Mouse (Mus musculus): ENCODE measurements at regions not wholly inside any gene's neighbourhood (a gene's known extent, or its start where the extent isn't known, plus 50 kb on each side); places are given as distances from the start of the nearest gene placed in this dataset.
A peak's percentile ranks its signal among the peaks of the same experiment; 100 is the strongest.

DNA sequence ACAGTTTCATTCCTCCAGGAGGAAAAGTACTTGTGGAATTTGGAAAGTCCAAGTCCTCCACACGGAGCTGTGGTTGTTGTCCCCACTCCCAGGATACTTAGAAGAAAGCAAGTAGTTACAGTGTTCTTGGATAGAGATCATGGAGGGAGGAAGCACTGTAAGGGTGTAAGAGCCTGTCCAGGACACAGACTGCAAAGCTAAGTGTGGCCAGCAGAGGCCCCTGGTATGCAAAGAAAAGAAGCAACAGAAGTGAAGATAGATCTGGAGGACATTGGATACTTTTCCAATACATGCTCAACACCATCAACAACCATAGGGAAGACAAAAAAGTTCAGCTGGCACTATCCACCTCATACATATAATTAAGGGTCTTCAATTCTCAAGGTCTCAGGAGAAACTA, 197.4 kb downstream of the Meis1 start:
- DNase-seq = peak; percentile 55

- DNase-seq = no peak
Measured at GRCm38 (mm10) chr11:18814110-18814509, 204.7 kb downstream of the Meis1 start.

DNA sequence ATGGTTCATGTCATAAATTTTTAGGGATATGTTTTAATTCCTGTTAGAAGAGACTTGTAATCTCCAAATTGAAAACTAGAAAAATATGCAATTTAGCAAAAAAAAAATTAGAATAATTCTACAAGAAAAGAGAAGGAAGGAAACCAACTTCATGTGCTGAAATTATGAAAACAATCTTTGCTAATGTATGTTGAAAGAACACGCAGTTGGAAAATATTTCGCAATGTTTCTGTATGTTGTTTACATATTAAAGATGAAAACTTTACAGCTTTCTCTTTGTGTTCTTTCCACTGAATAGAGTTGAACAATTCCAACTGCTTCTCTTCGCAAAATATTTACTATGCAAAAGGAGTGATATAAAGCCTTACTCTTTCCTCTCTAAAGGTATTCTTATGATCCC, 251.3 kb downstream of the Meis1 start:
- DNase-seq = no peak

DNA sequence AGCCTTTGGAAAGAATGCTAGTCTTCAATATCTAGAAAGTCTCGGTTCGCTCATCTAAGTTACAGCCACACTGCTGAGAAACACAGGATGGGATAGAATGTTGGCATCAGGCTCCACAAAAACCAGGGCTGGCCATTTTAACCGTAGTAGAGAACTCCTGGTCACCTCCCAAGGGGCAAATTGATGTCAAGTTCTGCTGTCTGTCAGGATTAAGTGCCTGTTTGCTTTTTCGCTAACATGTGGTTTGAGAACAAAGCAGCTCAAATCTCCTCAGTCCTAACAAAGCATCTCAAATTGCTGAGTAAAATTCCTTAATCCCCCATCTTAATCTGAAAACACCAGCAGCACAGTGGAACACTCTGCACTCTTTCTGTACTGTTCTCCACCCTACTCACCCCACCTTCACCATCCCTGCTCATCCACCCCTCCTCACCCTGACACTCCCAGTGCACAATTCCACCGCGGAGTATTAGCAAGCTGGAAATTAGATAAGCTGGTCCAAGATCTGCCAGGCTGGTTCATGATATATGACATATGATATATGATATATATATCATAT, 252.2 kb downstream of the Meis1 start:
- no peak for DNase-seq

- no peak for DNase-seq
Measured at GRCm38 (mm10) chr11:18758591-18759074, 260.2 kb downstream of the Meis1 start.

DNA sequence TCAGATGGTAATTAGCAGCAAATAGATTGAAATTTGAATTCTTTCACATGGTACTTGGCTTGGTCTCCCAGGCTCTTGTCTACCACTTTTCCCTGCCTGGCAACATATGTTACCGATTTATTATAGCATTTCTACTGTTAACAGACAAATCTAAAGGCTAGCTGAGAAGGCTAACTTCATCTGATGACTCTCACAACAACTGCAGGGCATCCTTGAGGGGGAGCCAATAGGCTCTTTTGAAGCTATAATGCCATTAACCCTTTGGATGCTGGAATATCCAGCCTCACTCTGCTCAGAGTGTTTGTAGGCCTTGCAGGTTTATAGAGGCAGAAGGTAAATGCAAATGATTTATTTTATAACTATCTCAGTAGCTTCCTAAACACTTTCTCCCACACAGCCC, 262.2 kb downstream of the Meis1 start:
- no peak for DNase-seq

- DNase-seq = peak; percentile 58
Measured at GRCm38 (mm10) chr11:18754732-18755525, 263.9 kb downstream of the Meis1 start.

DNA sequence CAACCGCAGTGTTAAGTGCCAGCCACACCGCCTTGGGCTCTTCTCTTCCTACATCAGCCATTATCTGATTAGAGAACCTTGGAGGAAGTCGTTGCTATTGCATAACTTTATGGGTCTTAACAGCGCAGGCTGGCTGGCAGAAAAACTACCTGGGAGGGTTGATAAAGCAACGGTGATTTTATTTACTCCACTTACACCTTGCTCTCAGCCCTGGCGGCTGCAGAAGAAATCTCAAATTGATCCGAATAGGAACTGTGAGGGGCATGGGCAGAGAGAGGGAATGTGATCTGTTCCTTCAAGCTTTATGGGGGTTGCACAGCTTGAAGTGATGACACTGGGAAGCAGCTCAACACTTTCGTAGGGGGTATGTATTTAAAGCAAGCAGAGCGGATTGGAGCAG, 264.9 kb downstream of the Meis1 start:
- peak; percentile 64 for DNase-seq

- DNase-seq = peak; percentile 35
Measured at GRCm38 (mm10) chr11:18753246-18753645, 265.5 kb downstream of the Meis1 start.

- peak; percentile 62 for DNase-seq
Measured at GRCm38 (mm10) chr11:18752512-18752911, 266.3 kb downstream of the Meis1 start.

DNA sequence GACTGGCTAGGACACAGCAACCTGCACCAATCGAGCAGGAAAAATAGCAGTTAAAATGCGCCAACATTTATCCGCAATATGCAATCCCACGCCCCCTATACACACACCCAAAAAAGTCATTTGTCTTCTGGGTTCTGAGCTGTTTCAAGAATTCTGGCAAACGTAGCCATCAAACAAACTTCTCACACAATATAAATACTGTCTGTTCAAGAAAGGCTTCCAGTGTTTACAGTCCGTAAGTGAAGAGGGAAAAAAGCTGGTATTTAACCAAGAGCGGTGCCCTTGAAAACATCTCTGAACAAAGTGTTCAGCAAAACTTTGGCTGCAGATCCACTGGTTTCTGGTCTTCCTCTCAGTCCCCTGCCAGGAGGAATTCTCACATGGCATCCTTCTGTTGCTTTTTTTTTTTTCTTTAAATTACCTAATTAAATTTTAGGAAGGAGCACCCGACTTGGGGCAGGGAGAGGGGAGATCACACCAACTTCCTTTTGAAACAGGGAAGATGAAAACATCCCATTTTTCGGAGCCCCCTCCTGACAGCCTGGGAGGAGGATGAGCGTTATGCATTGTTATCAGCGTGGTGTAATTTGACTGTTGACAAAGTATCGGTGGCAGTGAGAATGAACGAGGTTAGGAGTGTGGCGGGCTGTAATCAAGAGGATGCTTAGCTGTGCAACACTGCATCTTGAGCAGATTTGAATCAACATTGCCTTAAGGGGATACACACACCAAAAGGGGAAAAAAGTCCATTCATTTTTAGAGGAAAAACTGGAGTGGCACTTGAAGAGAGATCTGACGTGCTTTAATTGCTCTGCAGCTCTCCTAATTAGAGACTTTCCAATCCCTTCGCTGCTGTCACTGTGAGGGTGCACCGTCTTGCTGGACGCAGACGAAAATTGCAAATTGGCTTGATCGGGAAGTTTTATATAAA, 267.6 kb downstream of the Meis1 start:
- DNase-seq = peak; percentile 65

DNA sequence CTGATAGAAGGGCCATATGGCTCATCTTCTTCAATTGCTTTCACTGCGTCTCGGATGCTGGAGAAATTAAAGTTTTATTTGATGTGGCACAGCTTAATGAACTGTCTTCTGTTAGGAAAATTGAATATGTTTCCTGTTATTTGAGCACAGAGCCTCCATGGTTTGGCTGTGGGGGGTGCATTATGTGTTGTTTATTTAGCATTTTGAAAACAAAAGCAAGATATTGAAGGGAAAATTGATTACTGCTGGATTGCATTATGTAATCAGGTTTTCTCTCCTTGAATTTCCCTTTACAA, 268.8 kb downstream of the Meis1 start:
- peak; percentile 33 for DNase-seq

- peak; percentile 36 for DNase-seq
Measured at GRCm38 (mm10) chr11:18749265-18750079, 269.3 kb downstream of the Meis1 start.

DNA sequence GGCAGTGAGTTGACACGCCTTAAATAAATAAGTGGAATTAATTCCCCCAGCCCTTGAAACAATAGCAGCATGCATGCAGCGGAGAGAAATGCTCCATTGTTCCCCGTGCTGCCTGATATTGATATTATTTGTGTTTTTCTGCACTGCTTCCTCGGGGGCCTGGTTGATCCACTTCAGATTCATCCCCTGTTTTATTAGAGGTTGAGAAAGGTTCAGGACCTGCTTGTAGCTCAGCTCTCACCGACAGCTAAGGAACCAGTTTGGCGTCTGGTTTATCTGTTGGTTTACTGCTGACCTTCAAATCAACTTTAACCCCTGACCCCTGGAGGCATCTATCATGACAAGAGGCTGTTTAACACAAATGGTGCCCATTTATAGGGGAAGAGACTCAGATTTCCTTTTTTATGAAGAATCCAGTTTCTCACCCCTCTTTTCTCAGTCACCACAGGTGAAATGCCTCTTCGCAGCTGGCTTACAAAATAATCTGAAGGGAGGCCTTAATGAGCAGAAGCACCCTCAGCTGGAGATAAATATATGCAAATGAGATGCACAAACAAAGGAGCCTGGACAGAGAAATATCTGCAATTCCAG, 270.8 kb downstream of the Meis1 start:
- DNase-seq = no peak

DNA sequence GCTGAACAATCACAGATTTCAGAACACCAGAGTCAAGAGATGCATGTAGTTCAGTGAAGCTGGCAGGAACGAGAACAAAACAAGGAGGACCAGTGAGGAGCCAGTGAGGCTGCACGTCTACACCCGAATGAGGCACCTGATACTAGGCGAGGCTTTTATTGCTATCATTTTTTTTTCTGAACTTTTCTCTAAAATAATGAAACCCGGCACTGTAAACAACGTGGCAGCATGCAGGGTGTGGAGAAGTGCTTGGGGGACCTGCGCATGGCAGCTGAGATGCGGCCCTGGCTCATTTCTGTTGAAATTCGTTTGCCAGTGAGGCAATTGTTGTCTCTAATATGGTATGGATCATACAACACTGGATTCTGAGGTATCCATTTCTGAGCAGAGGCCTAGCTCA, 271.4 kb downstream of the Meis1 start:
- DNase-seq = no peak

GRCm38 (mm10) chr11:18746486-18746885, 272.3 kb downstream of the Meis1 start:
- no peak for DNase-seq

DNA sequence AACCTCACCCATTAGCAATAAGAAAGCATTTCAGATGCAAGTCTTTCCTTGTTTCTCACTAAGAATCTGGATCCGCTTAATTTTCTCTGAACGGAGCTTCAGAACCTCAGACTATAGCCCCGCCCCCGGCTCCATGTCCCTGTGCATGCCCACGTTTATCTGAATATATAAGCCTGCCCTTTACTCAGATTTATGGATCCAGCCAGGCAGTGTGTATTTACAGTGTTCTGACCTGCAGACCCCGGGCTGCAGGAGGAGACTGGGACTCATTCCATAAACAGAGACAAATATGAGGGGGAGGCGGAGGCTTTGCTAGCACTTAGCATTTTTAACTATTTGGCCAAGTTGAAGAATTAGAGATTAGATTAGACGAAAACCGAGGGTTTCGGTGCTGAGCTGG, 272.9 kb downstream of the Meis1 start:
- DNase-seq = no peak

GRCm38 (mm10) chr11:18734904-18735664, 283.7 kb downstream of the Meis1 start:
- DNase-seq = no peak

DNA sequence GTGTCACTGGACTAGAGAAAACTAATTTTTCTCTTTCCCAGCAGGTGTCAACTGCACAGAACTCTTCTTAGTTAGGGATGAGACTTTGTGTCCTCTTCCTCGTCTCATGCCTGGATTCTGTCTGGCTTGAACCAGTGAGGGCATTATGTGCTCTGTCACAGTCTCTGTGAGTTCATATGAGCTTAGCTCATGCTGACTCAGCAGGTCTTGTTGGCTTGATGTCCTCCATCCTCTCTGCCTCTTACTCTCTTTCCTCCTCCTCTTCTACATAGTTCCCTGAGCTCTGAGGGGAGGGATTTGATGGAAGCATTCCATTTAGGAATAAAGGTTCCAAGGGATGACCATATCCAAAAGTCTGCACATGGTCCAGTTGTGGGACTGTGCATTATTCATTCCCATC, 284.7 kb downstream of the Meis1 start:
- DNase-seq = no peak

- DNase-seq = no peak
Measured at GRCm38 (mm10) chr11:18729742-18730141, 289.0 kb downstream of the Meis1 start.

DNA sequence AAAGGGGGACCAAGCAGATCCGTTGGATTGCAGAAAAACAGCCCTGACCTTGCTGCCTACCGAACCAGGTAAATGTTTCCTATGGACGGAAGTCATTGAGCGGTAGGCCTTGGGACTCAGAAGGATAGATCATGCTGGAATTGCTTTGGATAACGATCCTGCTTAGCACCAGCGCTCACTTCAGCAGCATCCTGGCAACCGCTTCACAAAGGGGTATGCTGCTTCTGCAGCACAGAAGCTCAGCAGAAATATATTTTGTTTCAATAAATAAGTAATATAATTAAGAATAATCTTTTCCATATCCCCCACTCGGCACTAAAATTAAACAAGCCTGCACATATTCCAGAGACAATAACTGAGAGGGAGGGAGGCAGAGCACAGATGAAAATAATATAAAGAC, 296.0 kb downstream of the Meis1 start:
- no peak for DNase-seq

DNA sequence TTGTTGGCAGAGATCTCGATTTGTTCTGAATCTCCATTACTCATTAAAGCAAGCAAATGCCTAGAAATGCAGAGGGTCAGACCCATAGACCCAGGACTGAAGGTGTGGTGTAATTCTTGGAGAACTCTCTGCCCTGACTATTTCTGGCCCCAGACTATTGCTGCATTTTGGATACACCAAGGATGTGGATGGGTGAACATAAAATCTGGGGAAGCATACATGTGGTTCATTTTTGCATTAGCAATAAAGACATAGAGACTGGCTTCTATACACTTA, 303.0 kb downstream of the Meis1 start:
- no peak for DNase-seq

Data from cerebellum, adult 8-10 months (tissue).